Mouse (Mus musculus): ENCODE data around the gene Wdr62.

DNA sequence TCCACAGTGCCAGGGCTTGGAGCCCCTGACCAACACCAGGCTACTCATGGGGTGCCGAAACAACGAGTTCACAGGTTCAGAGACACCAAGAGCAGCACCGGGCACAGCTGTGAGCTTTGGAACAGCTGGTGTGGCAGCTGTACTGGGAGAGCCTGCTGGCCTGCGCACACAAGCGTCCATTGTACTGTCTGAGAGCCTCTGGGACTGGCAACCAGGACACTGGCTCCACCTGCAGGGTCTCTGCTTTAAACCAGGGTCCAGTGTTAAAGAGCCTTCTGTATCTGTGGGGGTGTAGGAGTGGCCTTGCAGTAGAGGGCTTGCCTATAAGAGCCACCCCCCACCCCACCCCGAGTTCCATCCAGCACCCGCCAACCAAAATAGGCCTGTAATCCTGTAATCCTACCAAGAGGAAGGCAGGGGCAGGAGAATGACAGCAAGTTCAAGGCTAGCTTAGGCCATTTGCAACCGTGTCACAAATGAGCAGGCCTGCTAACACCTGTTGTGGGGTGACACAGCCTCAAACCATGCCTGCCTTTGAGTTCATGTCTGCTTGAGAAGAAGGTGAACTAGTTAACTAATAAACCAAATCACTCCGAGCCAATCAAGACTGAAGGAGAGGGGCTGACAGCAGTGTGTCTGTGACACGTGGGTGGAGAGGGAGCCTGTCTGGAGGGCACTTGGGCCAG is 9.6 kb upstream of the Wdr62 start:
- TF ChIP-seq CTCF (IDR thresholded peaks at IDR 0.05; ENCODE audit: low read depth, low read length) (no peak), TAL1 (conservative IDR thresholded peaks at IDR 0.05; ENCODE audit: low read depth, low read length) (no peak), GATA1 (IDR thresholded peaks at IDR 0.05; ENCODE audit: borderline replicate concordance, low read length) (no peak)
